Mouse (Mus musculus) heart, adult 11 months (tissue): Measurements from ENCODE around the gene Prph2.

Source experiments
- DNase-seq: peaks from one replicate; pipeline ENCODE4 v3.0.0; 2022

The Prph2 gene

GRCm38 (mm10) chr17:46895426-46895825 is 14.8 kb upstream of the Prph2 start:
- peak; percentile 98 for DNase-seq

GRCm38 (mm10) chr17:46897221-46897950 is 12.9 kb upstream of the Prph2 start:
- DNase-seq, result peak; percentile 93

DNA sequence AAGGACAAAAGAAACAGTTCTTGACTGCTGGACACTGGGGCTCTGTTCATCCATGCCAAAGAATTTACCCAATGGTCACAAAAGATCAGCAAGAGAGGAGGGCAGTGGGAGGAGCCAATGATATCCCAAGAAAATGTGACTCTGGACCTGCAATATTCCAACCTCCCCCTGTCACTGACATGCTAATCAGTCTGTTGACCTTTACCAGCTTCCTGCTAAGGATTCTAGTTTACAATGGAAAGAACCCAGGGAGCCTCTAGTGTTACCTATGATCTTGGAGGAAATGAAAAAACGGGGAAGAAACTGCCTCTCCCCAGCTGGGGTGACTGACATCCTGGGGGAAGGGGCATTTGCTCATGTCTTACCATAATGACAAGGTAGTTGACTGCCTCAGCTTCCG is 9.3 kb upstream of the Prph2 start:
- DNase-seq, result no peak

DNA sequence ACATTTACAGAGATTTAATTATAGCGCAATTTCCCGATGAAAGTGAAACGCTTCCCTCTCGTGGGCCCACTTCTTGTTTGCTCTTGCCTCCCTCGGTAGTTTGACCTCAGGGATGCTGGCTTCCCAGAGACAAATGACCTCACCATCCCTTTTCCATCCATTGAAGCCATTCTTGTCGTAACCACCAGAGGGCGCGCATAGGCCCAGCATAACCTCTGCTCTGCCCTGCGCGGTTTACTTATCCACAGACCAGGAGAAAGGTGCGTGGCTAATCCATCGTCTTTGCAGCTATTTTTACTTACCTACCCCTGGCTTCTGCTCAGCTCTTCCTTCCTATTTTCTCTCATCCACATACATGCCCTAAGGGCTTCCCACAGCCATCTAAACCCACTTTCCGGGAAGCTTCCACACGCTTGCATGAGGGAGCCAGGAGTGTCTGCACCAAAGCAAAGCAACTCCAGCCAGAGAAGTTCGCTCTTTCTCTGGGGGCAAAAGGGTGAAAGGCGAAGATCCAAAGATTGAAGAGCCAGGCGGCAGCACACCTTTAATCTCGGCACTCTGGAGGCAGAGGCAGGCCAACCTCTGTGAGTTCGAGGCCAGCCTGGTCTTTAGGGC is 6.3 kb upstream of the Prph2 start:
- DNase-seq, result peak; percentile 96

DNA sequence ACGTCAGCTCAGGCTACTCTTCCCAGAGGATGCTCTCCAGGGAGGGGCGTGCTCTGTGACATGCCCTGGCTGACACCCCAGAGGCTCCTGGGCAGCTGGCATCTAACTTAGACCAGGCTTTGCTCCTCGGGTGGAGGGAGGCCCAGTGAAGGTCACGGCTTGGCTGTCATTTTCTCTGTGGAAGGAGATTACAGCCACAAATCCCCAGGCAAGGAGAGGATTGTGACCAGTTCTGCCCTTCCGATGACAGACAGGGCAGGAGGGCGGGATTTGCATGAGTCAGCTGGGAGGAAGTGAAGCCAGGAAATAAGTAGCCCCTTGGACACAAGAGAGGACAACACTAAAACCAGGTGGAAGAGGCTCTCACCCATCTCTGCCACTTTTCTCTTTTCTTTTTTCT is 2.1 kb downstream of the Prph2 start:
- DNase-seq, result no peak

- DNase-seq, result no peak
These were observed 4.9 kb downstream of the Prph2 start for GRCm38 (mm10) chr17:46915129-46915528.

GRCm38 (mm10) chr17:46918951-46919350 is 8.7 kb downstream of the Prph2 start:
- no peak for DNase-seq

- DNase-seq, result no peak
These were observed 10.6 kb downstream of the Prph2 start for GRCm38 (mm10) chr17:46920855-46921254.

GRCm38 (mm10) chr17:46926192-46926591 is 15.9 kb downstream of the Prph2 start:
- DNase-seq, result no peak

GRCm38 (mm10) chr17:46926941-46927340 is 16.7 kb downstream of the Prph2 start:
- no peak for DNase-seq

DNA sequence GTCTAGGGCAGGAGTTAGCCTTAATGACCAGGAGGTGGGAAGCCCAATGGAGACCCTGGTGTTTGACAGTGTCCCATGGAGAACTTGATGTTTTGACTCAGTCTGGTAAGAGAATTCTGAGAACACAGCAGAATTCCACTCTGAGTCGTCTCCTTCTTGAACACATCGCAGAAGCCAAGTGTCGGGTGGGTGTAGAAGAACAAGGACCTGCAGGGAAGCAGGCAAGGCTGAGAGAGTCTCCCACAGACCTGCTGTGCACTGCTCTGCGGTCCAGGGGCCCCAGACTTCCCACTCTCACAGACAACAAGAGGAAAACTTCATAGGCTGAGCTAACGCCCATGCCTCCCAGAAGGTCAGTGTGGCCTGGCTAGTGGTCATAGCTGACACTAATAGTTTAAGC is 17.5 kb downstream of the Prph2 start:
- no peak for DNase-seq

- DNase-seq, result no peak
These were observed 19.0 kb downstream of the Prph2 start for GRCm38 (mm10) chr17:46929277-46929676.

DNA sequence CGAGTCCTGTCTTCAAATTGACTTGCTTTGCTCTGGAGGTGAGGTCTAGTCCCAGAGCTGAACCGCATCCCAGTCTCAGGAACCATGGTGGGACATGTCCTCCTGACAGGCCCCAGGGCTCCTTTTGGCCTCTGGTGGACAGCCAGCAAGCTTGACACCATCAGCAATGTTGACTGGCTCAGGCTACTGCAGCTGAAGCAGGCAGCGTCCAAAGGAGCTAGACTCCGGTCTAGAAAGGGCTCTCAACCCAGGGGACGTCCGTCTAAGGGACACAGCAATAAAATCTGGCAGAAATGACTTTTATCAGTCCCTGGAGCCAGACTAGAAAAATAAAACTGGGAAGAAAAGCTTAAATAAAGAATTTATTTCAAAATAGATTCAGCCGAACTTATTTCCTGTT is 19.6 kb downstream of the Prph2 start:
- DNase-seq, result peak; percentile 93

- no peak for DNase-seq
These were observed 22.7 kb downstream of the Prph2 start for GRCm38 (mm10) chr17:46932961-46933360.

- no peak for DNase-seq
These were observed 23.5 kb downstream of the Prph2 start for GRCm38 (mm10) chr17:46933557-46934348.

DNA sequence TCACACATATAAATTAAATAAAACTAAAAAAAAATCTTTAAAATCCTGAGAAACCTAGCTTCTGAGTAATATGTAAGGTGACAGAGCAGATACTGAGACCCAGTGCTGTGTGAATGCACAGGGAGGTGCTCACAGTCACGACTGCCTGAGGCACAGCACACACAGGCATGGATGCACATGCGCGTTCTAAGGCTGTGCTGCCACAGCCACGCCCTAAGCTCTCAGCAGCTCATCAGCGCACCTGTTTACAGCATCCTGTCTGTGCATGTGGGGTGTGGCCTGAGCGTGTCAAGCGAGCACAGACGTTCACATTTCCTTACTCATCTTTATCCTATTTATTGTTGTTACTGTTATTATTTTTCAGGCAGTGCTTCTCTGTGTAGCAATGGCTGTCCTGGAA is 30.2 kb downstream of the Prph2 start:
- no peak for DNase-seq

GRCm38 (mm10) chr17:46942421-46942820 is 32.2 kb downstream of the Prph2 start:
- no peak for DNase-seq

GRCm38 (mm10) chr17:46946276-46946675 is 36.0 kb downstream of the Prph2 start:
- DNase-seq, result no peak

GRCm38 (mm10) chr17:46958045-46958444 is 47.8 kb downstream of the Prph2 start:
- DNase-seq, result no peak

DNA sequence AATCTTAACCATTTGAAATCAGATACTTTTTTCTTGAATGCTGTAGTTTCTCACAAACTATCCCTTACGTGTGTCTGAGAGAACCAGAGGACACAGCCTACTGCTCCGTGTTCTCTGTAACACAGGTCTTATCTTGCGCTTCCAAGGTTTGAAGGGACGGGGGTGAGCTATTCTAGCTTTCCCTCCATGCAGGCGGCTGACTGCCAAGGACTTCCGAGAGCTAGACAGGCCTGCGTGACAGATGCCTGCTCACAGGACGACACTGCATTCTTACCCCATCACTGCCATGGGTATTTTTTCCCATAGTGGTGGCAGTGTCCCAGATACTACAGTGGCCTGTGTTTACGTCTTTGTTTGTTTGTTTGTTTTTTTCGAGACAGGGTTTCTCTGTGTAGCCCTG is 50.0 kb downstream of the Prph2 start:
- DNase-seq, result peak; percentile 95

DNA sequence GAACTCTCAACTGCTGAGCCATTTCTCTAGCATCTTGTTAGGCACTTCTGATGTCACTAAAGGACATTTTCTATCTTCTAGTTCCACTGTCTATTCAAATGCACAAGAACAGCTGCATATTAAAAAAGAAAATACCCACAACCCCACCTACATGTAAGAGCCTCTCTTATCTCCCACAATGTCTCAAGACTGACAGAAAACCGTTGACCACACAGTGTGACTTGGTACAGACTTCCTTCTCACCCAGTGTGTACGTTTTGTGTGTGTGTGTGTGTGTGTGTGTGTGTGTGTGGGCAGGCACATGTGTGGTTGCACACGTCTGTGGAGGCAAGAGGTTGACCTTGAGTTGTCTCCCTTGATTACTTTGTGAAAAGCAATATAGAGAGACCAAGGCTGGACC is 51.9 kb downstream of the Prph2 start:
- no peak for DNase-seq

- peak; percentile 85 for DNase-seq
These were observed 52.9 kb downstream of the Prph2 start for GRCm38 (mm10) chr17:46963186-46963585.

GRCm38 (mm10) chr17:46966892-46967291 is 56.6 kb downstream of the Prph2 start:
- peak; percentile 72 for DNase-seq

GRCm38 (mm10) chr17:46972603-46973002 is 62.3 kb downstream of the Prph2 start:
- DNase-seq, result no peak
